Mouse (Mus musculus): ENCODE data around the gene Ccdc3. TPM values are rescaled to one million over a fixed set of nuclear protein-coding genes. Genes with fewer than 3 reads are reported as not detected.

Ccdc3 gene
- polyA plus RNA-seq, 1 experiment from 2014 or later = 3.0 TPM

GRCm38 (mm10) chr2:5147907-5148306, 10.3 kb downstream of the Ccdc3 start:
- 51% methylated on average over 2 of the region's 2 CpGs for WGBS
- no peaks in the 10 kb centered on the region for H3K9me3 ChIP-seq (ENCODE audit: control insufficient read depth, low read length)
- H3K4me1 ChIP-seq (replicated peaks; ENCODE audit: control insufficient read depth, insufficient read depth, low read length) = no peaks in the 10 kb centered on the region
- no peak overlapping the region for H3K4me3 ChIP-seq (replicated peaks; ENCODE audit: low read length)
- H3K9ac ChIP-seq (replicated peaks; ENCODE audit: low read depth, low read length) = no peak overlapping the region
- H3K4me2 ChIP-seq (ENCODE audit: low read length) = no peak overlapping the region
- no peak for ATAC-seq
- H3K27me3 ChIP-seq (replicated peaks; ENCODE audit: control insufficient read depth, insufficient read depth, low read length) = no peaks in the 10 kb centered on the region
- H3K36me3 ChIP-seq (ENCODE audit: control insufficient read depth, insufficient read depth) = no peaks in the 10 kb centered on the region
- no peak overlapping the region for H3K27ac ChIP-seq (ENCODE audit: low read length)

- H3K4me2 ChIP-seq (ENCODE audit: low read length) = no peak overlapping the region
- H3K9ac ChIP-seq (replicated peaks; ENCODE audit: low read depth, low read length) = no peak overlapping the region
- ATAC-seq = no peak
- no peaks in the 10 kb centered on the region for H3K9me3 ChIP-seq (ENCODE audit: control insufficient read depth, low read length)
- WGBS = 93% methylated on average over 5 of the region's 5 CpGs
- no peak overlapping the region for H3K4me3 ChIP-seq (replicated peaks; ENCODE audit: low read length)
- H3K4me1 ChIP-seq (replicated peaks; ENCODE audit: control insufficient read depth, insufficient read depth, low read length) = no peaks in the 10 kb centered on the region
- H3K27me3 ChIP-seq (replicated peaks; ENCODE audit: control insufficient read depth, insufficient read depth, low read length) = no peaks in the 10 kb centered on the region
- no peaks in the 10 kb centered on the region for H3K36me3 ChIP-seq (ENCODE audit: control insufficient read depth, insufficient read depth)
- no peak overlapping the region for H3K27ac ChIP-seq (ENCODE audit: low read length)
Observed at GRCm38 (mm10) chr2:5154711-5155110, 17.1 kb downstream of the Ccdc3 start.

- Histone ChIP-seq H3K27ac (ENCODE audit: low read length) (no peak overlapping the region), H3K36me3 (ENCODE audit: control insufficient read depth, insufficient read depth) (no peaks in the 10 kb centered on the region), H3K9ac (replicated peaks; ENCODE audit: low read depth, low read length) (no peak overlapping the region), H3K27me3 (replicated peaks; ENCODE audit: control insufficient read depth, insufficient read depth, low read length) (no peaks in the 10 kb centered on the region), H3K4me1 (replicated peaks; ENCODE audit: control insufficient read depth, insufficient read depth, low read length) (no peaks in the 10 kb centered on the region), H3K4me3 (replicated peaks; ENCODE audit: low read length) (no peak overlapping the region), H3K9me3 (ENCODE audit: control insufficient read depth, low read length) (no peaks in the 10 kb centered on the region), H3K4me2 (ENCODE audit: low read length) (no peak overlapping the region)
- ATAC-seq = no peak
- 79% methylated on average over 11 of the region's 11 CpGs for whole genome bisulfite sequencing
Observed at GRCm38 (mm10) chr2:5160236-5160848, 22.8 kb downstream of the Ccdc3 start.

- H3K4me2 ChIP-seq (ENCODE audit: low read length) = no peak overlapping the region
- no peak overlapping the region for H3K4me3 ChIP-seq (replicated peaks; ENCODE audit: low read length)
- no peak overlapping the region for H3K9ac ChIP-seq (replicated peaks; ENCODE audit: low read depth, low read length)
- H3K4me1 ChIP-seq (replicated peaks; ENCODE audit: control insufficient read depth, insufficient read depth, low read length) = no peaks in the 10 kb centered on the region
- ATAC-seq = no peak
- no peaks in the 10 kb centered on the region for H3K9me3 ChIP-seq (ENCODE audit: control insufficient read depth, low read length)
- 74% methylated on average over 11 of the region's 11 CpGs for WGBS
- H3K27me3 ChIP-seq (replicated peaks; ENCODE audit: control insufficient read depth, insufficient read depth, low read length) = no peaks in the 10 kb centered on the region
- no peaks in the 10 kb centered on the region for H3K36me3 ChIP-seq (ENCODE audit: control insufficient read depth, insufficient read depth)
- no peak overlapping the region for H3K27ac ChIP-seq (ENCODE audit: low read length)
Observed at GRCm38 (mm10) chr2:5161002-5161745, 23.6 kb downstream of the Ccdc3 start.

- WGBS = 73% methylated on average over 3 of the region's 3 CpGs
- Histone ChIP-seq H3K36me3 (ENCODE audit: control insufficient read depth, insufficient read depth) (no peaks in the 10 kb centered on the region), H3K9me3 (ENCODE audit: control insufficient read depth, low read length) (no peaks in the 10 kb centered on the region), H3K27me3 (replicated peaks; ENCODE audit: control insufficient read depth, insufficient read depth, low read length) (no peaks in the 10 kb centered on the region), H3K4me2 (ENCODE audit: low read length) (no peak overlapping the region), H3K9ac (replicated peaks; ENCODE audit: low read depth, low read length) (no peak overlapping the region), H3K4me1 (replicated peaks; ENCODE audit: control insufficient read depth, insufficient read depth, low read length) (no peaks in the 10 kb centered on the region), H3K4me3 (replicated peaks; ENCODE audit: low read length) (no peak overlapping the region), H3K27ac (ENCODE audit: low read length) (no peak overlapping the region)
- no peak for ATAC-seq
Observed at GRCm38 (mm10) chr2:5161908-5162674, 24.5 kb downstream of the Ccdc3 start.

GRCm38 (mm10) chr2:5162756-5163155, 25.2 kb downstream of the Ccdc3 start:
- no peak for ATAC-seq
- no peaks in the 10 kb centered on the region for H3K9me3 ChIP-seq (ENCODE audit: control insufficient read depth, low read length)
- H3K27ac ChIP-seq (ENCODE audit: low read length) = no peak overlapping the region
- WGBS = 62% methylated on average over 5 of the region's 5 CpGs
- no peak overlapping the region for H3K4me3 ChIP-seq (replicated peaks; ENCODE audit: low read length)
- no peaks in the 10 kb centered on the region for H3K4me1 ChIP-seq (replicated peaks; ENCODE audit: control insufficient read depth, insufficient read depth, low read length)
- H3K9ac ChIP-seq (replicated peaks; ENCODE audit: low read depth, low read length) = no peak overlapping the region
- H3K4me2 ChIP-seq (ENCODE audit: low read length) = no peak overlapping the region
- no peaks in the 10 kb centered on the region for H3K27me3 ChIP-seq (replicated peaks; ENCODE audit: control insufficient read depth, insufficient read depth, low read length)
- H3K36me3 ChIP-seq (ENCODE audit: control insufficient read depth, insufficient read depth) = no peaks in the 10 kb centered on the region

GRCm38 (mm10) chr2:5165941-5166361, 28.4 kb downstream of the Ccdc3 start:
- no peaks in the 10 kb centered on the region for H3K9me3 ChIP-seq (ENCODE audit: control insufficient read depth, low read length)
- no peak overlapping the region for H3K4me3 ChIP-seq (replicated peaks; ENCODE audit: low read length)
- no peak overlapping the region for H3K4me2 ChIP-seq (ENCODE audit: low read length)
- 73% methylated on average over 4 of the region's 4 CpGs for WGBS
- H3K27me3 ChIP-seq (replicated peaks; ENCODE audit: control insufficient read depth, insufficient read depth, low read length) = no peaks in the 10 kb centered on the region
- no peaks in the 10 kb centered on the region for H3K36me3 ChIP-seq (ENCODE audit: control insufficient read depth, insufficient read depth)
- H3K9ac ChIP-seq (replicated peaks; ENCODE audit: low read depth, low read length) = no peak overlapping the region
- ATAC-seq = no peak
- H3K27ac ChIP-seq (ENCODE audit: low read length) = no peak overlapping the region
- 0 out of 2 replicates have a peak, but pooled peaks cover 2% of the 10 kb centered on the region for H3K4me1 ChIP-seq (replicated peaks; ENCODE audit: control insufficient read depth, insufficient read depth, low read length)

- no peaks in the 10 kb centered on the region for H3K36me3 ChIP-seq (ENCODE audit: control insufficient read depth, insufficient read depth)
- no peak for ATAC-seq
- 0 out of 2 replicates have a peak, but pooled peaks cover 2% of the 10 kb centered on the region for H3K4me1 ChIP-seq (replicated peaks; ENCODE audit: control insufficient read depth, insufficient read depth, low read length)
- H3K27me3 ChIP-seq (replicated peaks; ENCODE audit: control insufficient read depth, insufficient read depth, low read length) = no peaks in the 10 kb centered on the region
- H3K9ac ChIP-seq (replicated peaks; ENCODE audit: low read depth, low read length) = no peak overlapping the region
- H3K4me2 ChIP-seq (ENCODE audit: low read length) = no peak overlapping the region
- no peak overlapping the region for H3K27ac ChIP-seq (ENCODE audit: low read length)
- no peaks in the 10 kb centered on the region for H3K9me3 ChIP-seq (ENCODE audit: control insufficient read depth, low read length)
- 94% methylated on average over 2 of the region's 2 CpGs for WGBS
- no peak overlapping the region for H3K4me3 ChIP-seq (replicated peaks; ENCODE audit: low read length)
Observed at GRCm38 (mm10) chr2:5166796-5167195, 29.2 kb downstream of the Ccdc3 start.

- 72% methylated on average over 4 of the region's 4 CpGs for WGBS
- Histone ChIP-seq H3K4me2 (ENCODE audit: low read length) (no peak overlapping the region), H3K27ac (ENCODE audit: low read length) (peak overlapping the region; percentile 1; the same call in 1 of the 2 replicates), H3K36me3 (ENCODE audit: control insufficient read depth, insufficient read depth) (no peaks in the 10 kb centered on the region), H3K9ac (replicated peaks; ENCODE audit: low read depth, low read length) (no peak overlapping the region), H3K4me1 (replicated peaks; ENCODE audit: control insufficient read depth, insufficient read depth, low read length) (0 out of 2 replicates have a peak, but pooled peaks cover 2% of the 10 kb centered on the region), H3K27me3 (replicated peaks; ENCODE audit: control insufficient read depth, insufficient read depth, low read length) (no peaks in the 10 kb centered on the region), H3K9me3 (ENCODE audit: control insufficient read depth, low read length) (no peaks in the 10 kb centered on the region), H3K4me3 (replicated peaks; ENCODE audit: low read length) (no peak overlapping the region)
- no peak for ATAC-seq
Observed at GRCm38 (mm10) chr2:5170815-5171214, 33.2 kb downstream of the Ccdc3 start.

Measured in forebrain, embryonic 16.5 days (tissue).